Mouse (Mus musculus): Measurements from ENCODE around the gene Rad51.

Rad51 gene

GRCm38 (mm10) chr2:119165401-119165800 is 52.8 kb downstream of the Rad51 start:
- DNase-seq, result no peak

DNA sequence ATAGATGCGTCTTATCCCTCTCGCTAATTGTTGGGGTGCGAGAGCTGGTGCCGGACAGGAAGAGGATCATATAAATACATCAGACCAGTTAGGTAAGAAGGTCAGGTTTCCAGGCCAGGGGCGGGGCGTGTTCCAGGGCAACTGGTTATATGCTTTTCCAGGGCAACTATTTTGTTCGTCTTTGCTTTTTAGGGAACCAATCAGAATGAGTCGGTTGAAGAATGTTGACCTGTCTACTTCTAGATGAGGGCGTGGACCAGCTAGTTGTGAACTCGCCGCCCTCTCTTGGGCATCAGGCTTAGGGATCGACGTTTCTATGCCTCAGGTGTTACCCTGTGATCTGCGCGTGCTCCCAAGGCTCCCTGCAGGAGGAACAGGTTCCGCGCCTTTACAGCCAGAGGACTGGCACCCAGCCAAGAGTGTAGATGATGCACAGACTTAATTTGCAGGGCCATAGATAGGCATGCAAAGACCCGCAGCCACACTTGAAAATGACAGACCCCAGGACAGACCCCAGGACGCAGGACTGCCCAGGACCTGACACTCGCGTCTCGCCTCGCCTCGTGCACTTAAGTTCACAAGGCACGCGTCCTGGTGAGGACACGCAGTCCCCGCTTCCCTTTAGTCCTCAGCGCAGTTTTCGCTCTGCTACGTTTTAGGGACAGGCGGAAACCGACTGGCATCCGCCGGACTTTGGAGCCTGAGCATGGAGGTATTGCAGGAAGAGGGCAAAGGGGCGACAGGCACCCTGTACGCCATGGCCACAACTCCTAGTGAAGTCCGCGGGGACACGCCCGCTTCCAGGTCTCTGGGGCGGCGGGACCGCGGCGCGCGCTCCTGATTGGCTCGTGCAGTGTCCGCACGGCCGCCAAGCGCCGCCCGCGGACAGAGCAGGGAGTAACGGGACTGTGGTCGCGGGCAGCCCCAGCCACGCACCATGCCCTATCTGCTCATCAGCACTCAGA is 54.6 kb downstream of the Rad51 start, which contains the start of gene Gchfr:
TSS of gene Gchfr (plus strand) at position 873 of the 965 bp plus-strand sequence.
- peak; percentile 86 for DNase-seq

DNA sequence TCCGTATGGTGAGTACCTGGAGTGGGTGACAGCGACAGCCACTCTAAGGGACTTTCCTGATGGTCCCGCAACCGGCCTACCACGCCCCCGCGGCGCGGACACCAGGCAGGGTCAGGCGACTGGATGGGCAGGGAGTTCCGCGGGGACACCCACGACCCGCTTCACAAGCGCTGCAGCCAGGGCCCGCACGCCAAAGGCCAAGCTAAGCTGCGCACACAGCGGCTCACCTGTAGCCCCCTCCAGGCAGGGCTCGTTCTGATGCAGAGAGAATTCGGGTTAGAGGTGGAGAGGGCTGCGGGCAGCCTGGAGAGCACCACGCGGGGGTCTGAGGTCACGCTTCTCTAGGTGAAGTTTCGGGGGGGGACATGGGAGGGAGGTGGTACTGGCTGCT is 55.3 kb downstream of the Rad51 start:
- no peak for DNase-seq

- DNase-seq, result no peak
Measured at GRCm38 (mm10) chr2:119170282-119170681, 57.7 kb downstream of the Rad51 start.

- DNase-seq, result no peak
Measured at GRCm38 (mm10) chr2:119171574-119171973, 59.0 kb downstream of the Rad51 start.

DNA sequence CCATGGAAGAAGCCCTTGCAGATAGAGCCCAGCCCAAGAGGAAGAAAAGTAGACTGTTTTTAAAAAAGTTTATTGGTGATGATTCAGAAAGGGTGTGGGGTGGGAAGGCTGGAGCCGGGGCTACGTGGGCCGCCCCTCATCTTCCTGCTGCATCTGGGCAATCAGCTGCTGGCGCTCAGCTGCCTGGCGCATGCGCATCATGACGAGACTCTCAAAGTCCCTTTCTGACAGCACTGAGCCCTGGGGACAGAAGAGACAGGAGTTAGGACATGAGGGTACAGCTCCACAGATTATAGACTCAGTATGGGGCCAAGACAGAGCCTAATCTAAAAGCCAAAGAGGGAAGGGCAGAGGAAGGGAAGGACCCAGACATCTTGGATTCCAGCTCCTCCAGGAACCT is 59.9 kb downstream of the Rad51 start:
- no peak for DNase-seq

DNA sequence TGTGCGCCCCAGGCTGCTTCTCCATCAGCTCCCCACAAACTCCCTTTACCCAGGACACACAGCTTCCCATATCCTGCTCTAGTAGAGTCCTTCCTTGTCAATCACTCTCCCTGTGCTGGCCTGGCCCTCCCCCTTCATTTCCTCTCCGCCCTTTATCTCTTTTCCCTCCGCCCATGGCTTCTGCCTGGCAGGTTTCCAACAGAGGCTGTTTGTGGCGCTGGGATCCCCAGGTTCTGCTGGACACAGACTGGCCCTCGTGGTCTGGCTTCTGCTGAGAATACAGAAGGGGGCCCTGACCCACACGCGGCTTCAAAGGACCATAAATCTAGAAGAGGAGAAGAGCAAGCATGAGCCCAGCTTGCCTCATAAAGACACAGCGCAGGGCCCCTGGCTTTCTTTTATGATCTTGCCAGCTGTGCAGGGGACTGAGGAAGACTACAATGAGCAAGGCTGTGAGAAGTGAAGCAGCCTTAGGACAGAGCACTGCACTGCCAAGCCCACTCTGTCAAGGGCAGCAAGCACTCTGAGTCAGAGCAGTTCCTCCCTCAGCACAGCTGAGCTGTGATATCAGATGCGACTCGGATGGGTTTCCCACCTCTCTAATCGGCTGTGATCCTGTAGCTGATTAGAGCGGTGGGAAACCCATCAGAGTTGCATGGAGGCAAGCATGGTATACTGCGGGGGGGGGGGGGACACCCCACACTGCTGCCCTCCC is 60.4 kb downstream of the Rad51 start:
- DNase-seq, result peak; percentile 63

DNA sequence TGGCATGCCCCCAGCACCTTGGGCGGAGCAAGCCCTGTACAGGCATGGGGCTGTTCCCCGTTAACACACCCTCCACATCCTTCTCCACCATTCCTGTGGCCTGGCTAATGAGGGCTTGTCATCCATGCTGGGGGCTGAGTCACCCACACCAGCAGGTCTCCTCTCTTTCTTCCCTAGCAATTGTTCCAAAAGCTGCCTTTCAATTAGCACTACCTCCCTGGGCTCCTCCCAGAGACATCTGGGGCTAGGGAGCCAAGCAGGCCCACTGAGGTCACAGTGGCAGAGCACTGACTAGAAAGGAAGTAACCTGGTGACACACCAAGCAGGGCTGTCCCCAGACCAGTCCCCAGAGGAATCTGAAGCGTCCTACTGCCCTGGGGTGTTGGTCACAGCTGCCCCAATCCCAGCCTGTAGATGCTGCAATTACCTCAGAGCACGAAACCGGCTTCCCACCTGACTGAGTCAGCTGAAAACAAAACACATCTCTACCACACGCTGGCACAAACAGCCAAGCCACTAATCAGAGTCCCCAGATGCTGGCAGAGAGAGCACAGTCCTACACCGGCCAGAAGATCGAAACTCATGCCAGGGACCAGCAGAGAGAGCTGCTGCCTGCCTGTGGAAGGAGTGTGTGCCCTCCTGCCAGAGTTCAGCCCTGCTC is 61.5 kb downstream of the Rad51 start, which contains the start of gene Gm14137:
TSS of gene Gm14137 (plus strand) at position 519 of the 661 bp plus-strand sequence.
- peak; percentile 5 for DNase-seq

GRCm38 (mm10) chr2:119174866-119175265 is 62.3 kb downstream of the Rad51 start:
- no peak for DNase-seq

- DNase-seq, result peak; percentile 12
Measured at GRCm38 (mm10) chr2:119175614-119176013, 63.0 kb downstream of the Rad51 start.

DNA sequence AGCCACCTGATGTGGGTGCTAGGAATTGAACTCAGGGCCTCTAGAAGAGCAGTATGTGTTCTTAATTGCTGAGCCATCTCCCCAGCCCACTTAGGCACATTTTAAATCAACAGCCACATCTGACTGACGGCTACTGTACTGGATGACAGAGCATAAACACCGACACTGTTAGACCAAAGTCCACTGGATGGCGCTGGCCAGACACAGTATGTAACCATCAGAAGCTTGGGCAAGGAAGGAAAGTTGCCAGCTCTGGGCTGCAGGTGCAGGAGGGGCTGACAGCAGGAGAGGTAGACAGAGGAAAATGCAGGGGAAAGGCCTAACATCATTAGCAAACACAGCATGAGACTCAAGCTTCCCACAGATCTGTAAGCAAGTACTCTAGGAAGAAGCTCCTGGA is 64.2 kb downstream of the Rad51 start:
- peak; percentile 13 for DNase-seq

DNA sequence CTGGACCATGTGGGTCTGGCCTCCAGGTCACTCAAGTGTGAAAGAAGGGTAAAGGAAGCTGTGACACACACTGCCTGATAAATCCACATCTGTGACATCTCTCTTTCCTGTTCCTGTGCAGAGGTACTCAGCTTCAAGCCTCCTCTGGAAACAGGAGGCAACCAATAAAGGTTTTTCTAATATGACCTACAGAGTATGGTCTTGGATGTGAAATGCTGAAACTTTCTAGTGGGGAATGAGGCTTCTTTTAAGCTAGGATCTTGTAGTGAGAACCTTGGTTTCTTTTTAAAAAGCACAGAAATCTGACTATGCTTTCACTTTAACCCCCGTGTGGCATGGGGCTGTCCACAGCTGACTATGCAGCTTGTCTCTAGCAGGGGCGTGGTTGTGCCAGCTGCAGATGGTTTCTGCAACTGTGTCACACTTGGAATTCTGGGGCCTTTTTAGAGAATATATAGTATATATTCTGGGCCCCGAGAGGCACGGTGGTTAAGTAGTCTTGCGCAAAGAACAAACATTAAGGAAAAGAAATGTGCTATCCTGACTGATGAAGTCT is 64.9 kb downstream of the Rad51 start:
- no peak for DNase-seq

DNA sequence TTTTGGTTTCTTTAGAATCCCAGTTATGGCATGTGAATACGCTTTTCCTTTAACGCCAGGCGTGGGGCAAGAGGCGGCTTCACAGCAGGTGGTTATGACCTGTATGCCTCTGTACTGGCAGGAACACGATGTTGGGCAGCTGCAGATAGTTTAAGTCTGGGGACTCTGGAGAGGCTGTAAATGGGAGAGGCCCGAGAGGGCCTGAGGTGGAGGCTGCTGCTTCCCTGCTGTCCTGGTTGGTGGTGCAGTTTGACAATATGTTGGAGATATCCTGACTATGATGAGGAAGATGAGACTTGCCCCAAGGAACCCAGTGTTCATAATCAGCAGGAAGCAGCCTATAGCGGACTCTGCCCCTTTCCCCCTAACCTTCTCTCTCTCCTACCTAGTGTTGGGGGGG is 70.3 kb downstream of the Rad51 start:
- DNase-seq, result no peak

- peak; percentile 90 for DNase-seq
Measured at GRCm38 (mm10) chr2:119189029-119189710, 76.6 kb downstream of the Rad51 start.

GRCm38 (mm10) chr2:119190969-119191368 is 78.4 kb downstream of the Rad51 start:
- no peak for DNase-seq

DNA sequence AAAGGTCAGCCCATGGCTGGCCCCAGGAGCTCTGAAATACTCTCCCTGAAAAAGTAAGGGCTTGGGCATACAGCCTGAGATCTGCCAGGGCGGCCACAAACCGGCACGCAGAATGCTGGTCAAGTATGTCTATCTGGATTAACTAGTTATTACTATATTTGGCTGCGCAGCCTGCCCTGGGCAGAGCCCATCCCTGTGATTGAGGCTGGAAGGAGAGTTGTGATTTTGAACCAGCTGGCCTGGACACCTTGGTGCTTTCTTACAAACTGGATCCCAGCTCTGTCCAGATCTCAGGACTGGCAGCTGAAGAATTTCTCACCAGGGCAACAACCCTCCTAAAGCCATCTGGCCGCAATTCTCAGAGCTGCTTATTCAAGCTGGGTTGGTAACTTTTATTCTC is 81.5 kb downstream of the Rad51 start:
- DNase-seq, result no peak

- no peak for DNase-seq
Measured at GRCm38 (mm10) chr2:119196316-119197108, 83.9 kb downstream of the Rad51 start.
